Mouse (Mus musculus): ENCODE data around the gene Rptor. TPM values are rescaled to one million over a fixed set of nuclear protein-coding genes. Genes with fewer than 3 reads are reported as not detected.

The Rptor gene
- total and polyA plus RNA-seq, 2 experiments from 2014 or later = 8.0 to 46.7 TPM

- H3K9ac ChIP-seq = no peak overlapping the region
- DNase-seq (no peak), ATAC-seq (no peak)
- no peaks in the 10 kb centered on the region for H3K36me3 ChIP-seq (ENCODE audit: insufficient read depth)
- H3K4me2 ChIP-seq (ENCODE audit: low read depth) = no peak overlapping the region
- H3K9me3 ChIP-seq (ENCODE audit: low read length) = no peaks in the 10 kb centered on the region
- H3K4me1 ChIP-seq (ENCODE audit: insufficient read depth) = peaks cover 4% of the 10 kb centered on the region; the same call in 1 of the 2 replicates
- WGBS = 79% methylated on average over 5 of the region's 5 CpGs
- H3K27me3 ChIP-seq (ENCODE audit: insufficient read depth, low read length) = no peaks in the 10 kb centered on the region
- TF ChIP-seq CTCF (IDR thresholded peaks at IDR 0.05; ENCODE audit: low read depth) = no peak
- no peak overlapping the region for H3K4me3 ChIP-seq (ENCODE audit: low read depth, low read length)
- no peak overlapping the region for H3K27ac ChIP-seq (ENCODE audit: low read depth, low read length)
Observed at GRCm38 (mm10) chr11:119905794-119906193, 303.1 kb downstream of the Rptor start.

GRCm38 (mm10) chr11:119907006-119907650, 304.4 kb downstream of the Rptor start:
- H3K9me3 ChIP-seq (ENCODE audit: low read length) = no peaks in the 10 kb centered on the region
- no peak overlapping the region for H3K9ac ChIP-seq
- no peaks in the 10 kb centered on the region for H3K36me3 ChIP-seq (ENCODE audit: insufficient read depth)
- H3K4me3 ChIP-seq (ENCODE audit: low read depth, low read length) = no peak overlapping the region
- no peaks in the 10 kb centered on the region for H3K27me3 ChIP-seq (ENCODE audit: insufficient read depth, low read length)
- no peak overlapping the region for H3K4me2 ChIP-seq (ENCODE audit: low read depth)
- ATAC-seq (no peak), DNase-seq (no peak)
- TF ChIP-seq CTCF (IDR thresholded peaks at IDR 0.05; ENCODE audit: low read depth) = no peak
- no peak overlapping the region for H3K27ac ChIP-seq (ENCODE audit: low read depth, low read length)
- H3K4me1 ChIP-seq (ENCODE audit: insufficient read depth) = peaks cover 4% of the 10 kb centered on the region; the same call in 1 of the 2 replicates
- 21% methylated on average over 7 of the region's 7 CpGs for WGBS

- no peak for TF ChIP-seq CTCF (IDR thresholded peaks at IDR 0.05; ENCODE audit: low read depth)
- ATAC-seq (no peak), DNase-seq (no peak)
- Histone ChIP-seq H3K4me1 (ENCODE audit: insufficient read depth) (peaks cover 4% of the 10 kb centered on the region), H3K4me2 (ENCODE audit: low read depth) (no peak overlapping the region), H3K4me3 (ENCODE audit: low read depth, low read length) (no peak overlapping the region), H3K9me3 (ENCODE audit: low read length) (no peaks in the 10 kb centered on the region), H3K9ac (no peak overlapping the region), H3K27ac (ENCODE audit: low read depth, low read length) (no peak overlapping the region), H3K27me3 (ENCODE audit: insufficient read depth, low read length) (no peaks in the 10 kb centered on the region), H3K36me3 (ENCODE audit: insufficient read depth) (no peaks in the 10 kb centered on the region)
- 30% methylated on average over 7 of the region's 7 CpGs for WGBS
Observed at GRCm38 (mm10) chr11:119907711-119908110, 305.0 kb downstream of the Rptor start.

- Histone ChIP-seq H3K27me3 (ENCODE audit: insufficient read depth, low read length) (no peaks in the 10 kb centered on the region), H3K36me3 (ENCODE audit: insufficient read depth) (no peaks in the 10 kb centered on the region), H3K4me2 (ENCODE audit: low read depth) (no peak overlapping the region), H3K4me3 (ENCODE audit: low read depth, low read length) (no peak overlapping the region), H3K9ac (no peak overlapping the region), H3K4me1 (ENCODE audit: insufficient read depth) (peaks cover 14% of the 10 kb centered on the region), H3K27ac (ENCODE audit: low read depth, low read length) (no peak overlapping the region), H3K9me3 (ENCODE audit: low read length) (no peaks in the 10 kb centered on the region)
- DNase-seq (peak; percentile 81), ATAC-seq (no peak)
- WGBS = 1% methylated on average over 5 of the region's 5 CpGs
- TF ChIP-seq CTCF (IDR thresholded peaks at IDR 0.05; ENCODE audit: low read depth) = peak; percentile 90
Observed at GRCm38 (mm10) chr11:119909436-119909835, 306.7 kb downstream of the Rptor start.

DNA sequence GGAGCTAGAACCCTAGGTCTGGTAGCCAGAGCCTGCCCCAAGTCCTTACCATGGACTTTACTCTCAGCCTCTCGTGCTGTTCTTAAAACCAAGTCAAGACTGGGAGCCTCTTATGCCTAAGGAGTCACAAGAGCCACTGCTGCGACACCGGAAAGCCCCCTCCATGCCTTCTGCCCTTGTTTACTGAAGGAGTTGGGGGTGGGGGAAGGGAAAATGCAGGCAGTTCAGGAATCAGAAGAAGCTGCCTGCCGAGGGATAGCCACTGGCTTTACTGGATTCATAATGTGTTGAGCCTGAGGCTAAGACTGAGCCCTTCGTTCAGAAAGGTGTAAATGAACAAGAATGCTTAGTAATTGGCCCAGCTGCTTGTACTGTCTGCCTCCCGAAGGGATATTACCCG, 310.1 kb downstream of the Rptor start:
- DNase-seq = no peak

DNA sequence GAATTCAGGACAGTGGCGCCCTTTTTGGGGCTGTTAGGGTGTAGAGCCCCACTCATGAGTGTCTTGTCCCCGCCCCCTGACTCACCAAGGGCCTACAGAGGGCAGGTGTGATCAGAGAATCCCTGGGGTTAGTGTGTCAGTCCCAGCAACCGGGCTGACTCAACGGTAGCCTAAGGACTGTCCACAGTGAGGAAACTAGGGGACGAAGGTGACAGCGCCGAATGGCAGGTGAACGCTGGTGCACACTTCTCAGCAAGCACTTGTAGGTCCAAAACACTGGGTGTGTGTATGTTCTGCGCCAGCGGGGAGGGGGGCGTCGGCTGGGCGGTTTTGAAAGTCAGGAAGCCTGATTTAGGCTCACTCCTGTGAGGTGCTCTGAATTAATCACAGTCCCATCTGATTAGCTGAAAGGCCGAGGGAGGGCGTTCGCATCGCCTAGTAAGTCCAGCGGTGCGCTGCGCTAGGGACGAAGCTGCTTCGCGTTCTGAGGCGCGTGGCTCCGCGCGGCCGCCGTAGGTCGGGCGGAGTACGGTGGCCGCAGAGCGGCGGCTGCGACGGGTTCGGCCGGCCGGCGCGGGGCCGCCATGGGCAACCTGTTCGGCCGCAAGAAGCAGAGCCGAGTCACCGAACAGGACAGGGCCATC, 310.7 kb downstream of the Rptor start, which contains the start of gene Chmp6:
Chmp6 (plus strand) TSS at position 151 of the 644 bp plus-strand sequence.
- peaks cover 20% of the 10 kb centered on the region for H3K36me3 ChIP-seq (ENCODE audit: insufficient read depth)
- WGBS = under 1% methylated on average over 47 of the region's 48 CpGs
- peaks cover 18% of the 10 kb centered on the region for H3K4me1 ChIP-seq (ENCODE audit: insufficient read depth)
- TF ChIP-seq CTCF (IDR thresholded peaks at IDR 0.05; ENCODE audit: low read depth) = no peak; the same call in 1 of the 2 replicates
- peak within 1 kb of the TSS; percentile 76 for H3K9ac ChIP-seq
- peak within 1 kb of the TSS; percentile 60 for H3K27ac ChIP-seq (ENCODE audit: low read depth, low read length)
- H3K4me3 ChIP-seq (ENCODE audit: low read depth, low read length) = peak within 1 kb of the TSS; percentile 64
- H3K27me3 ChIP-seq (ENCODE audit: insufficient read depth, low read length) = no peaks in the 10 kb centered on the region
- H3K9me3 ChIP-seq (ENCODE audit: low read length) = no peaks in the 10 kb centered on the region
- peak; percentile 91 for DNase-seq
- peak; percentile 75 for ATAC-seq
- H3K4me2 ChIP-seq (ENCODE audit: low read depth) = peak within 1 kb of the TSS; percentile 75

More for the DNA sequence above, 310.1 kb downstream of the Rptor start:
- Histone ChIP-seq H3K36me3 (ENCODE audit: insufficient read depth) (peaks cover 14% of the 10 kb centered on the region), H3K4me3 (ENCODE audit: low read depth, low read length) (peak overlapping the region; percentile 64), H3K9me3 (ENCODE audit: low read length) (no peaks in the 10 kb centered on the region), H3K4me2 (ENCODE audit: low read depth) (peak overlapping the region; percentile 75), H3K27me3 (ENCODE audit: insufficient read depth, low read length) (no peaks in the 10 kb centered on the region), H3K4me1 (ENCODE audit: insufficient read depth) (peaks cover 18% of the 10 kb centered on the region), H3K9ac (peak overlapping the region; percentile 76), H3K27ac (ENCODE audit: low read depth, low read length) (peak overlapping the region; percentile 60)
- TF ChIP-seq CTCF (IDR thresholded peaks at IDR 0.05; ENCODE audit: low read depth) = no peak
- WGBS = 9% methylated on average over 7 of the region's 7 CpGs
- no peak for ATAC-seq

- H3K9ac ChIP-seq = peak overlapping the region; percentile 76
- peak overlapping the region; percentile 64 for H3K4me3 ChIP-seq (ENCODE audit: low read depth, low read length)
- no peaks in the 10 kb centered on the region for H3K9me3 ChIP-seq (ENCODE audit: low read length)
- TF ChIP-seq CTCF (IDR thresholded peaks at IDR 0.05; ENCODE audit: low read depth) = no peak
- peak overlapping the region; percentile 75 for H3K4me2 ChIP-seq (ENCODE audit: low read depth)
- H3K27me3 ChIP-seq (ENCODE audit: insufficient read depth, low read length) = no peaks in the 10 kb centered on the region
- H3K4me1 ChIP-seq (ENCODE audit: insufficient read depth) = peaks cover 18% of the 10 kb centered on the region
- ATAC-seq = peak; percentile 50
- H3K27ac ChIP-seq (ENCODE audit: low read depth, low read length) = peak overlapping the region; percentile 60
- WGBS = under 1% methylated on average over 26 of the region's 26 CpGs
- H3K36me3 ChIP-seq (ENCODE audit: insufficient read depth) = peaks cover 25% of the 10 kb centered on the region
- DNase-seq = no peak
Observed at GRCm38 (mm10) chr11:119913935-119914314, 311.2 kb downstream of the Rptor start.
